ENCODE assay signal across 7 mouse cellular contexts in genomic region chr2:18025781-18026115, GRCm38 (mm10). TPM values are rescaled to one million over a fixed set of nuclear protein-coding genes. Genes with fewer than 3 reads are reported as not detected.
A peak's percentile ranks its signal among the peaks of the same experiment; 100 is the strongest.
DNase-seq lines count a peak whose midpoint lies in the region; ATAC-seq and TF ChIP-seq lines count a peak whose summit lies in the region.

No protein-coding gene starts in this region.

- peak overlapping the region; percentile 69 for H3K4me3 ChIP-seq in lung, adult 2 months (replicated peaks; ENCODE audit: extremely low read depth, low read depth, low read length)
- peak overlapping the region; percentile 64 for H3K4me3 ChIP-seq in forebrain, embryonic 11.5 days (ENCODE audit: low read depth, low read length)
- H3K4me3 ChIP-seq in limb, embryonic 11.5 days (ENCODE audit: low read depth, low read length), result peak overlapping the region; percentile 73
- H3K4me3 ChIP-seq in neural tube, embryonic 15.5 days (replicated peaks), result peak overlapping the region; percentile 65

- DNase-seq in lung, adult 2 months, result no peak
- no peak for DNase-seq in lung, adult 18-20 months
- no peak for DNase-seq in forebrain, embryonic 11.5 days (ENCODE audit: low spot score)
- DNase-seq in limb, embryonic 11.5 days (ENCODE audit: low spot score), result no peak
- no peak for DNase-seq in cerebellum, postnatal 25 days
- no peak for DNase-seq in cerebellum, adult 9-11 months

- peak overlapping the region; percentile 100 for H3K27ac ChIP-seq in forebrain, embryonic 11.5 days (ENCODE audit: low read depth, low read length)
- H3K27ac ChIP-seq in limb, embryonic 11.5 days (replicated peaks; ENCODE audit: low read depth, low read length), result 0 out of 2 replicates have a peak overlapping the region, but pooled peaks have one; percentile 47
- peak overlapping the region; percentile 19; the same call in 1 of the 2 replicates for H3K27ac ChIP-seq in neural tube, embryonic 15.5 days (replicated peaks)

- ATAC-seq in forebrain, embryonic 11.5 days (replicated peaks; ENCODE audit: low FRiP score), result no peak
- ATAC-seq in limb, embryonic 11.5 days (ENCODE audit: insufficient number of reproducible peaks, low FRiP score, low TSS enrichment, low read depth), result no peak
- ATAC-seq in neural tube, embryonic 15.5 days (ENCODE audit: low FRiP score), result no peak

- no peaks in the 10 kb centered on the region for H3K36me3 ChIP-seq in forebrain, embryonic 11.5 days (ENCODE audit: control insufficient read depth, insufficient read depth, low read length)
- no peaks in the 10 kb centered on the region for H3K36me3 ChIP-seq in limb, embryonic 11.5 days (ENCODE audit: control insufficient read depth, insufficient read depth, low read length)
- no peaks in the 10 kb centered on the region for H3K36me3 ChIP-seq in neural tube, embryonic 15.5 days

- no peaks in the 10 kb centered on the region for H3K27me3 ChIP-seq in forebrain, embryonic 11.5 days (ENCODE audit: control insufficient read depth, insufficient read depth, low read length)
- no peaks in the 10 kb centered on the region for H3K27me3 ChIP-seq in limb, embryonic 11.5 days (ENCODE audit: control insufficient read depth, insufficient read depth, low read length)
- no peaks in the 10 kb centered on the region for H3K27me3 ChIP-seq in neural tube, embryonic 15.5 days (replicated peaks)

- no peaks in the 10 kb centered on the region for H3K9me3 ChIP-seq in forebrain, embryonic 11.5 days (ENCODE audit: control insufficient read depth, low read length)
- H3K9me3 ChIP-seq in limb, embryonic 11.5 days (ENCODE audit: control insufficient read depth, low read length), result no peaks in the 10 kb centered on the region
- no peaks in the 10 kb centered on the region for H3K9me3 ChIP-seq in neural tube, embryonic 15.5 days (replicated peaks)

- peak overlapping the region; percentile 93 for H3K4me2 ChIP-seq in forebrain, embryonic 11.5 days (ENCODE audit: low read depth, low read length, severe bottlenecking)
- H3K4me2 ChIP-seq in limb, embryonic 11.5 days (ENCODE audit: low read depth, severe bottlenecking), result peak overlapping the region; percentile 90
- peak overlapping the region; percentile 94 for H3K4me2 ChIP-seq in neural tube, embryonic 15.5 days

- TF ChIP-seq POLR2A in lung, adult 2 months (IDR thresholded peaks at IDR 0.05; ENCODE audit: borderline replicate concordance, extremely low read depth, low read depth, low read length), result no peak

- 11% methylated on average over 14 of the region's 14 CpGs for WGBS in lung, adult 2 months
- WGBS in forebrain, embryonic 11.5 days, result 1% methylated on average over 14 of the region's 14 CpGs
- WGBS in limb, embryonic 11.5 days, result 3% methylated on average over 14 of the region's 14 CpGs
- 3% methylated on average over 14 of the region's 14 CpGs for WGBS in neural tube, embryonic 15.5 days

- peaks cover 3% of the 10 kb centered on the region for H3K4me1 ChIP-seq in lung, adult 2 months (ENCODE audit: control insufficient read depth, insufficient read depth, low read length)
- H3K4me1 ChIP-seq in forebrain, embryonic 11.5 days (replicated peaks; ENCODE audit: control insufficient read depth, insufficient read depth, low read length), result peaks cover 1% of the 10 kb centered on the region; the same call in 1 of the 2 replicates
- peaks cover 5% of the 10 kb centered on the region; the same call in 1 of the 2 replicates for H3K4me1 ChIP-seq in limb, embryonic 11.5 days (ENCODE audit: control insufficient read depth, insufficient read depth, low read length)
- H3K4me1 ChIP-seq in neural tube, embryonic 15.5 days, result peaks cover 24% of the 10 kb centered on the region

- TF ChIP-seq CTCF in lung, adult 2 months (IDR thresholded peaks at IDR 0.05; ENCODE audit: insufficient read depth, low read length), result no peak

- peak overlapping the region; percentile 99 for H3K9ac ChIP-seq in forebrain, embryonic 11.5 days (ENCODE audit: low read length)
- H3K9ac ChIP-seq in limb, embryonic 11.5 days (ENCODE audit: low read length), result peak overlapping the region; percentile 60
- H3K9ac ChIP-seq in neural tube, embryonic 15.5 days (replicated peaks), result peak overlapping the region; percentile 50

RNA-seq across cellular contexts. Expression of gene A930004D18Rik, which starts 11.8 kb away (rescaled TPM):
- polyA plus RNA-seq in lung, adult 2 months (2012; rRNA removed), result 3.3 and 4.4 TPM in 2 replicates
- polyA plus RNA-seq in forebrain, embryonic 11.5 days (2014; fragmentation: Nextera tagmentation; extraction: Ambion mirVana), result 12.2 and 15.4 TPM in 2 replicates
- polyA plus RNA-seq in limb, embryonic 11.5 days (2014; fragmentation: Nextera tagmentation; extraction: Ambion mirVana), result 10.4 and 11.9 TPM in 2 replicates
- 8.6 and 13.1 TPM in 2 replicates for polyA plus RNA-seq in neural tube, embryonic 15.5 days (2015; fragmentation: Nextera tagmentation; extraction: Ambion mirVana)

RNA-seq across cellular contexts. Expression of gene Skida1, which starts 23.1 kb away (rescaled TPM):
- polyA plus RNA-seq in lung, adult 2 months (2012; rRNA removed), result 1.8 and 2.1 TPM in 2 replicates
- polyA plus RNA-seq in forebrain, embryonic 11.5 days (2014; fragmentation: Nextera tagmentation; extraction: Ambion mirVana), result 20.2 and 23.3 TPM in 2 replicates
- polyA plus RNA-seq in limb, embryonic 11.5 days (2014; fragmentation: Nextera tagmentation; extraction: Ambion mirVana), result 11.7 and 13.8 TPM in 2 replicates
- 3.8 and 5.2 TPM in 2 replicates for polyA plus RNA-seq in neural tube, embryonic 15.5 days (2015; fragmentation: Nextera tagmentation; extraction: Ambion mirVana)

RNA-seq across cellular contexts. Expression of gene H2al2a, which starts 29.0 kb away (rescaled TPM):
- polyA plus RNA-seq in lung, adult 2 months (2012; rRNA removed), result not detected in 2 replicates
- not detected in 2 replicates for polyA plus RNA-seq in forebrain, embryonic 11.5 days (2014; fragmentation: Nextera tagmentation; extraction: Ambion mirVana)
- polyA plus RNA-seq in limb, embryonic 11.5 days (2014; fragmentation: Nextera tagmentation; extraction: Ambion mirVana), result not detected in 2 replicates
- not detected in 2 replicates for polyA plus RNA-seq in neural tube, embryonic 15.5 days (2015; fragmentation: Nextera tagmentation; extraction: Ambion mirVana)

RNA-seq across cellular contexts. Expression of gene Mllt10, which starts 29.3 kb away (rescaled TPM):
- polyA plus RNA-seq in lung, adult 2 months (2012; rRNA removed), result 27.3 and 34.7 TPM in 2 replicates
- polyA plus RNA-seq in forebrain, embryonic 11.5 days (2014; fragmentation: Nextera tagmentation; extraction: Ambion mirVana), result 52.9 and 54.2 TPM in 2 replicates
- 45.3 and 46.3 TPM in 2 replicates for polyA plus RNA-seq in limb, embryonic 11.5 days (2014; fragmentation: Nextera tagmentation; extraction: Ambion mirVana)
- polyA plus RNA-seq in neural tube, embryonic 15.5 days (2015; fragmentation: Nextera tagmentation; extraction: Ambion mirVana), result 46.2 and 57.7 TPM in 2 replicates

Comparison
In these comparisons a context has a peak if more than half of its experiments do, and no peak if none do; other contexts are left out.
1. H3K27ac ChIP-seq: peak in every context shown above with its lines; median percentile 100 in forebrain, embryonic 11.5 days; 47 in limb, embryonic 11.5 days; 19 in neural tube, embryonic 15.5 days.